Mouse (Mus musculus): ENCODE data around the gene Bola1. TPM values are rescaled to one million over a fixed set of nuclear protein-coding genes. Genes with fewer than 3 reads are reported as not detected.

Gene Bola1
- total and polyA plus RNA-seq, 3 experiments = 115 to 124 TPM; not detected in 1

DNA sequence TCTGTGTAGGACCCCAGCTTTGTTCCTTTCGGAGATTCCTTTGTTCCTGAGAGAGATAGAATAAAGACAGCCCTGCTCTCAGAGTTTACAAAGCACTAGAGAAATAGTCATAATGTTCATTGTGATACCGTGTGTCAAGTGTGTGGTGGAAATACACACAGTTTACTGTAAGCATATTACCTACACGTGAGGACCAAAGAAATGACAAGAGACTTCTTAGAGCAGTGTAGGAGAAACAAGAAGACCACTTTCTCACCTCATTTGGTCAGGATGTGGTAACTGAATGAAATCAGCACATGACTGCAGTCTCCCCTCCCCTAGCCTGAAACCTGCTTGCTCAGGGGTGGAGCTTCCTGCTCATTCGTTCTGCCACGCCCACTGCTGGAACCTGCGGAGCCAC lies 21.3 kb downstream of the Bola1 start (continued):
- TF ChIP-seq NELFE (IDR thresholded peaks at IDR 0.05; ENCODE audit: low read depth, low read length) = peak; percentile 90
- no peak for TF ChIP-seq RAD21 (IDR thresholded peaks at IDR 0.05; ENCODE audit: low read depth, low read length)
- no peak for TF ChIP-seq TAL1 (IDR thresholded peaks at IDR 0.05; ENCODE audit: low read length)
- no peak for TF ChIP-seq MYB (IDR thresholded peaks at IDR 0.05; ENCODE audit: low read depth, low read length)
- peak; percentile 50; the same call in 1 of the 2 replicates for TF ChIP-seq TCF12 (IDR thresholded peaks at IDR 0.05; ENCODE audit: low read depth, low read length)
- no peak for TF ChIP-seq ZC3H11A (IDR thresholded peaks at IDR 0.05; ENCODE audit: low read depth, low read length)
- no peak for TF ChIP-seq NRF1 (IDR thresholded peaks at IDR 0.05; ENCODE audit: insufficient read depth, low read depth, low read length, poor library complexity, severe bottlenecking)
- 0 out of 2 replicates have a peak, but pooled peaks have one; percentile 4 for TF ChIP-seq ELF1 (IDR thresholded peaks at IDR 0.05; ENCODE audit: low read depth, low read length)
- 0 out of 2 replicates have a peak, but pooled peaks have one; percentile 17 for TF ChIP-seq CHD1 (IDR thresholded peaks at IDR 0.05; ENCODE audit: low read depth, low read length)
- peak in 1 of 2 experiments; percentile 76; a peak in 2 of 4 replicates for TF ChIP-seq POLR2A (IDR thresholded peaks at IDR 0.05; ENCODE audit: control insufficient read depth in 1 of 2, insufficient read depth in 1 of 2, low read depth in 1 of 2, low read length in 2 of 2, poor library complexity in 1 of 2)
- TF ChIP-seq POLR2AphosphoS5 (IDR thresholded peaks at IDR 0.05; ENCODE audit: borderline replicate concordance, low read depth, low read length) = peak; percentile 72; the same call in 1 of the 2 replicates
- peak; percentile 26; the same call in 1 of the 2 replicates for TF ChIP-seq ETS1 (IDR thresholded peaks at IDR 0.05; ENCODE audit: low read depth, low read length)
- no peak for TF ChIP-seq USF2 (IDR thresholded peaks at IDR 0.05; ENCODE audit: borderline replicate concordance in 1 of 2, insufficient read depth in 1 of 2, low read depth in 1 of 2, low read length in 2 of 2)
- TF ChIP-seq E2F4 (IDR thresholded peaks at IDR 0.05; ENCODE audit: borderline replicate concordance, low read depth, low read length) = no peak
- no peak for TF ChIP-seq ZNF384 (IDR thresholded peaks at IDR 0.05; ENCODE audit: low read depth, low read length)
- peak; percentile 74 for TF ChIP-seq MAX (IDR thresholded peaks at IDR 0.05; ENCODE audit: low read length)
- TF ChIP-seq GATA1 (IDR thresholded peaks at IDR 0.05; ENCODE audit: low read depth, low read length) = no peak

DNA sequence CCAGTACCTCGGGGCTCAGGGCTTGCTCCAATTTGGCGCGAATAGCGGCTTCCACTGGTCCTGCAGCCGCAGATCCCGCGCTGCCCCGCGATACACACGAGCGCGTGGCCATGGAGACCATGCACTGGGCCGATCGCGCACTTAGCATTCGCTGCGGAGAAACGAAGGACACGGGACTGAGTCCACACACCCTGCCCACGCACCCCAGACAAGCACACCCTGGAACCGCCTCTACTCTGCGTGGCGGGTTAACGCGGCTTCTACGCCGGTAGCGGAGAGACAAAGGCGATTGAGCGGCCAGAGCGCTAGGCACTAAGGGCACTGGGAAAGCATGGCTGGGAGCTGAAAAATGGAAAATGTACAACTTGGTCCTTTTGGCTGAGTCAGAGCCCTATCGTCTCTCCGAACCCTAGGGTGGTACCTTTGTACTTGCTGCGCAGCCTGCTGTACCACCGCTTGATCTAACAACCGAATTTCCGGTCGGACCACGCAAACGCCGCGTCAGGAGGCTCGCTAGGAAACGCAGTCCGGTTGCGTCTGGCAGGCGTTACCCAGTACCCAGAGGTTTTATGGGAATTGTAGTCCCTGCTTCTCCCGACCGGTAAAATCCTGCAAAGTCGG lies 22.3 kb downstream of the Bola1 start:
- Histone ChIP-seq H3K27me3 (ENCODE audit: control insufficient read depth in 1 of 2, insufficient read depth in 2 of 2, low read length in 2 of 2) (no peaks in the 10 kb centered on the region), H3K9me3 (replicated peaks; ENCODE audit: insufficient read depth, low read length) (no peaks in the 10 kb centered on the region), H3K4me3 (ENCODE audit: control insufficient read depth in 1 of 2, insufficient read depth in 1 of 2, low read depth in 2 of 2, low read length in 2 of 2) (peak overlapping the region; percentile 60 to 61), H3K9ac (ENCODE audit: control insufficient read depth, low read depth, low read length, poor library complexity, severe bottlenecking) (peak overlapping the region; percentile 79), H3K27ac (ENCODE audit: control insufficient read depth, low read depth, low read length) (peak overlapping the region; percentile 87), H3K4me1 (ENCODE audit: control insufficient read depth in 1 of 2, insufficient read depth in 2 of 2, low read length in 2 of 2) (peaks cover 12 to 22% of the 10 kb centered on the region in 2 experiments), H3K36me3 (ENCODE audit: control insufficient read depth in 1 of 2, insufficient read depth in 2 of 2, low read length in 2 of 2) (peaks cover 0 to 16% of the 10 kb centered on the region in 2 experiments; a peak in 2 of 4 replicates), H3K79me2 (ENCODE audit: control insufficient read depth, insufficient read depth, low read length, poor library complexity) (peaks cover 9% of the 10 kb centered on the region; the same call in 1 of the 2 replicates)
- DNase-seq (ENCODE audit: low read depth, low spot score) = peak; percentile 99
- TF ChIP-seq CTCF (IDR thresholded peaks at IDR 0.05 in 2 of 3, conservative IDR thresholded peaks at IDR 0.05 in 1 of 3; ENCODE audit: control insufficient read depth in 1 of 3, insufficient read depth in 1 of 3, low read depth in 2 of 3, low read length in 3 of 3, poor library complexity in 1 of 3, severe bottlenecking in 1 of 3) (no peak), MYB (IDR thresholded peaks at IDR 0.05; ENCODE audit: low read depth, low read length) (peak; percentile 33; the same call in 1 of the 2 replicates), POLR2AphosphoS2 (IDR thresholded peaks at IDR 0.05; ENCODE audit: low read length) (peak; percentile 99), ZNF384 (IDR thresholded peaks at IDR 0.05; ENCODE audit: low read depth, low read length) (no peak), POLR2A (IDR thresholded peaks at IDR 0.05; ENCODE audit: control insufficient read depth in 1 of 2, insufficient read depth in 1 of 2, low read depth in 1 of 2, low read length in 2 of 2, poor library complexity in 1 of 2) (peak; percentile 97 to 100), MXI1 (IDR thresholded peaks at IDR 0.05; ENCODE audit: low read depth, low read length) (peak; percentile 83), ETS1 (IDR thresholded peaks at IDR 0.05; ENCODE audit: low read depth, low read length) (peak; percentile 74; the same call in 1 of the 2 replicates), TCF12 (IDR thresholded peaks at IDR 0.05; ENCODE audit: low read depth, low read length) (peak; percentile 82), NELFE (IDR thresholded peaks at IDR 0.05; ENCODE audit: low read depth, low read length) (peak; percentile 100), SIN3A (IDR thresholded peaks at IDR 0.05; ENCODE audit: low read length) (peak; percentile 97), HCFC1 (IDR thresholded peaks at IDR 0.05; ENCODE audit: low read depth, low read length) (peak; percentile 100), RCOR1 (IDR thresholded peaks at IDR 0.05; ENCODE audit: low read depth, low read length) (0 out of 2 replicates have a peak, but pooled peaks have one; percentile 60), TAL1 (IDR thresholded peaks at IDR 0.05; ENCODE audit: low read length) (no peak), RAD21 (IDR thresholded peaks at IDR 0.05; ENCODE audit: low read depth, low read length) (no peak), NRF1 (IDR thresholded peaks at IDR 0.05; ENCODE audit: insufficient read depth, low read depth, low read length, poor library complexity, severe bottlenecking) (peak; percentile 69), ELF1 (IDR thresholded peaks at IDR 0.05; ENCODE audit: low read depth, low read length) (peak; percentile 92), MAZ (IDR thresholded peaks at IDR 0.05; ENCODE audit: low read depth, low read length) (0 out of 2 replicates have a peak, but pooled peaks have one; percentile 59), CHD1 (IDR thresholded peaks at IDR 0.05; ENCODE audit: low read depth, low read length) (peak; percentile 94), MAFK (IDR thresholded peaks at IDR 0.05; ENCODE audit: borderline replicate concordance, low read depth, low read length) (no peak; the same call in 1 of the 2 replicates), USF2 (IDR thresholded peaks at IDR 0.05; ENCODE audit: borderline replicate concordance in 1 of 2, insufficient read depth in 1 of 2, low read depth in 1 of 2, low read length in 2 of 2) (no peak), MEF2A (IDR thresholded peaks at IDR 0.05; ENCODE audit: extremely low read depth, insufficient replicate concordance, low read depth, low read length, poor library complexity, severe bottlenecking) (no peak), BHLHE40 (IDR thresholded peaks at IDR 0.05; ENCODE audit: borderline replicate concordance, low read depth, low read length) (peak; percentile 10), UBTF (IDR thresholded peaks at IDR 0.05; ENCODE audit: borderline replicate concordance, insufficient read depth, low read depth, low read length) (no peak), ZMIZ1 (IDR thresholded peaks at IDR 0.05; ENCODE audit: low read depth, low read length) (peak; percentile 96), ZC3H11A (IDR thresholded peaks at IDR 0.05; ENCODE audit: low read depth, low read length) (no peak)
